Mouse (Mus musculus) adrenal gland, postnatal 14 days (tissue): ENCODE measurements around the gene Rpl13a. TPM values are rescaled to one million over a fixed set of nuclear protein-coding genes. Genes with fewer than 3 reads are reported as not detected.
"Not testable (repeated sequence)": the region's sequence is repeated elsewhere in the genome, so short reads cannot be mapped to it uniquely, and the experiment has no call there.

ENCODE experiments used
- DNase-seq: peaks from one replicate; pipeline ENCODE4 v3.0.0; 2021; ENCODE audit warnings: mixed read lengths
- total RNA-seq: library from RNA; stranded (reverse); gene quantifications from 2 replicates; pipeline ENCODE4 v1.2.3, GENCODE M21; 2021

The Rpl13a gene
- total RNA-seq, 1 experiment from 2014 or later = 1,693 TPM

- peak; percentile 34 for DNase-seq
Observed at GRCm38 (mm10) chr7:45118336-45118735, 10.2 kb downstream of the Rpl13a start.

GRCm38 (mm10) chr7:45117566-45117965 lies 11.0 kb downstream of the Rpl13a start:
- DNase-seq = peak; percentile 7

- no peak for DNase-seq
Observed at GRCm38 (mm10) chr7:45113476-45113875, 15.1 kb downstream of the Rpl13a start.

GRCm38 (mm10) chr7:45112529-45112928 lies 16.0 kb downstream of the Rpl13a start:
- DNase-seq = no peak

GRCm38 (mm10) chr7:45111940-45112339 lies 16.6 kb downstream of the Rpl13a start:
- peak; percentile 2 for DNase-seq

GRCm38 (mm10) chr7:45110089-45110488 lies 18.5 kb downstream of the Rpl13a start:
- not testable (repeated sequence) for DNase-seq

GRCm38 (mm10) chr7:45107052-45107645 lies 21.4 kb downstream of the Rpl13a start:
- peak; percentile 2 for DNase-seq

GRCm38 (mm10) chr7:45106441-45106840 lies 22.1 kb downstream of the Rpl13a start:
- DNase-seq = peak; percentile 4

- DNase-seq = no peak
Observed at GRCm38 (mm10) chr7:45105491-45105890, 23.1 kb downstream of the Rpl13a start.

GRCm38 (mm10) chr7:45104941-45105340 lies 23.6 kb downstream of the Rpl13a start:
- peak; percentile 2 for DNase-seq

- DNase-seq = peak; percentile 95
Observed at GRCm38 (mm10) chr7:45103652-45104180, 24.8 kb downstream of the Rpl13a start, which contains the start of gene Fcgrt. Gene Fcgrt (minus strand): TSS chr7:45103851.

- peak; percentile 53 for DNase-seq
Observed at GRCm38 (mm10) chr7:45102940-45103585, 25.5 kb downstream of the Rpl13a start.

GRCm38 (mm10) chr7:45102441-45102840 lies 26.1 kb downstream of the Rpl13a start:
- peak; percentile 8 for DNase-seq

- peak; percentile 69 for DNase-seq
Observed at GRCm38 (mm10) chr7:45100046-45100445, 28.5 kb downstream of the Rpl13a start.

- peak; percentile 38 for DNase-seq
Observed at GRCm38 (mm10) chr7:45098541-45099240, 29.9 kb downstream of the Rpl13a start.

- peak; percentile 29 for DNase-seq
Observed at GRCm38 (mm10) chr7:45097479-45097878, 31.1 kb downstream of the Rpl13a start.

GRCm38 (mm10) chr7:45095965-45096364 lies 32.6 kb downstream of the Rpl13a start:
- not testable (repeated sequence) for DNase-seq

GRCm38 (mm10) chr7:45095367-45095766 lies 33.2 kb downstream of the Rpl13a start:
- peak; percentile 4 for DNase-seq

GRCm38 (mm10) chr7:45094121-45094520 lies 34.4 kb downstream of the Rpl13a start:
- peak; percentile 2 for DNase-seq

GRCm38 (mm10) chr7:45093516-45093905 lies 35.0 kb downstream of the Rpl13a start:
- DNase-seq = peak; percentile 28

GRCm38 (mm10) chr7:45092828-45093515 lies 35.6 kb downstream of the Rpl13a start:
- DNase-seq = peak; percentile 5

- DNase-seq = peak; percentile 91
Observed at GRCm38 (mm10) chr7:45092048-45092447, 36.5 kb downstream of the Rpl13a start, which contains the start of gene Rcn3. Gene Rcn3 (minus strand): TSS chr7:45092221.
